Mouse (Mus musculus) limb, embryonic 15.5 days (tissue): ENCODE measurements at regions not wholly inside any gene's neighbourhood (a gene's known extent, or its start where the extent isn't known, plus 50 kb on each side); places are given as distances from the start of the nearest gene placed in this dataset.
A peak's percentile ranks its signal among the peaks of the same experiment; 100 is the strongest.

Experiments
- ATAC-seq: fragments of 200-750 bp; cut with Nextera tagmentation; 2 replicates; pipeline ENCODE4 v1.8.0; 2017; ENCODE audit warnings: low read depth, moderate TSS enrichment; ENCODE audit not compliant: insufficient number of reproducible peaks, low FRiP score, low TSS enrichment
- H3K27ac ChIP-seq: fragments of 300-500 bp; sonication (generic); 2 replicates; pipeline ENCODE4 v1.5.1; 2015; ENCODE audit warnings: moderate library complexity, mild to moderate bottlenecking, inconsistent platforms
- H3K27me3 ChIP-seq: fragments of 300-500 bp; sonication (generic); 2 replicates; pipeline ENCODE4 v1.6.1; 2015; ENCODE audit warnings: inconsistent platforms
- H3K36me3 ChIP-seq: fragments of 300-500 bp; sonication (generic); 2 replicates; pipeline ENCODE4 v1.6.1; 2015; ENCODE audit warnings: inconsistent platforms
- H3K4me1 ChIP-seq: fragments of 300-500 bp; sonication (generic); 2 replicates; pipeline ENCODE4 v1.6.1; 2015; ENCODE audit warnings: inconsistent platforms
- H3K4me2 ChIP-seq: fragments of 300-500 bp; sonication (generic); 2 replicates; pipeline ENCODE4 v1.6.1; 2015; ENCODE audit warnings: mild to moderate bottlenecking, inconsistent platforms
- H3K4me3 ChIP-seq: fragments of 300-500 bp; sonication (generic); 2 replicates; pipeline ENCODE4 v1.5.1; 2015; ENCODE audit warnings: mild to moderate bottlenecking, inconsistent platforms
- H3K9ac ChIP-seq: fragments of 300-500 bp; sonication (generic); 2 replicates; pipeline ENCODE4 v1.6.1; 2015; ENCODE audit warnings: inconsistent platforms
- H3K9me3 ChIP-seq: fragments of 300-500 bp; sonication (generic); 2 replicates; pipeline ENCODE4 v1.6.1; 2016; ENCODE audit warnings: inconsistent platforms
- WGBS: fragments of 180-500 bp; shearing (Covaris S2); methylation state at CpG from one replicate; pipeline ENCODE4 v1.1.7; 2015; 5-methylcytosine and 5-hydroxymethylcytosine counted together

DNA sequence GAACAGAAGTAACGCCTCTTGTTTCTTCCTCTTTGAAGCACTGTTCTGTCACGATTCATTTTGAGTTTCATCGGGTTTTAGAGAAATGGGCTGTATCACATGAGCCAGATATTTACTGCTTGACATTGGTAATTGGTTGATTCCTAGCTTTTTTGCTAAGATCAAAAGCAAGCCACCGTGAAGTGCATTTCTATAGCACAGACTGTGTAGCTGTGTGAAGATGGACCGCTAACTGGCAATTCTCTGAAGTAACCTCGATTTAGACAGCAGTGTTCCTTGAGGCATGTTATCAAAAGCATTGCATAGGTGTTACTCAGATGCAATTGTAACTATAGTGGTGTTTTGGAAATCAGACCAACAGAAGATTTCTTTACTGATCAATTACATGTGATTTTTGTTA lies 64.1 kb upstream of the C1qtnf3 start:
- H3K27ac ChIP-seq: no peak overlapping the region
- 76% methylated on average over 6 of the region's 6 CpGs for WGBS
- no peak overlapping the region for H3K9ac ChIP-seq
- H3K4me2 ChIP-seq: no peak overlapping the region
- no peak overlapping the region for H3K4me3 ChIP-seq
- H3K4me1 ChIP-seq: peaks cover 17% of the 10 kb centered on the region
- no peaks in the 10 kb centered on the region for H3K27me3 ChIP-seq
- no peaks in the 10 kb centered on the region for H3K36me3 ChIP-seq
- peaks cover 5% of the 10 kb centered on the region; the same call in 1 of the 2 replicates for H3K9me3 ChIP-seq
- no peak for ATAC-seq

GRCm38 (mm10) chr15:10890220-10890921 lies 61.8 kb upstream of the C1qtnf3 start:
- Histone ChIP-seq H3K27me3 (no peaks in the 10 kb centered on the region), H3K9me3 (no peaks in the 10 kb centered on the region), H3K4me3 (no peak overlapping the region), H3K4me2 (no peak overlapping the region), H3K9ac (no peak overlapping the region), H3K4me1 (peaks cover 17% of the 10 kb centered on the region), H3K36me3 (no peaks in the 10 kb centered on the region), H3K27ac (peak overlapping the region; percentile 70)
- ATAC-seq: peak; percentile 82
- 18% methylated on average over 8 of the region's 8 CpGs for WGBS

GRCm38 (mm10) chr15:10898309-10898708 lies 53.8 kb upstream of the C1qtnf3 start:
- 55% methylated on average over 5 of the region's 5 CpGs for WGBS
- no peak overlapping the region for H3K27ac ChIP-seq
- H3K27me3 ChIP-seq: no peaks in the 10 kb centered on the region
- H3K4me1 ChIP-seq: peaks cover 6% of the 10 kb centered on the region; the same call in 1 of the 2 replicates
- no peaks in the 10 kb centered on the region for H3K9me3 ChIP-seq
- no peak overlapping the region for H3K4me2 ChIP-seq
- no peak for ATAC-seq
- no peak overlapping the region for H3K4me3 ChIP-seq
- no peaks in the 10 kb centered on the region for H3K36me3 ChIP-seq
- H3K9ac ChIP-seq: no peak overlapping the region

DNA sequence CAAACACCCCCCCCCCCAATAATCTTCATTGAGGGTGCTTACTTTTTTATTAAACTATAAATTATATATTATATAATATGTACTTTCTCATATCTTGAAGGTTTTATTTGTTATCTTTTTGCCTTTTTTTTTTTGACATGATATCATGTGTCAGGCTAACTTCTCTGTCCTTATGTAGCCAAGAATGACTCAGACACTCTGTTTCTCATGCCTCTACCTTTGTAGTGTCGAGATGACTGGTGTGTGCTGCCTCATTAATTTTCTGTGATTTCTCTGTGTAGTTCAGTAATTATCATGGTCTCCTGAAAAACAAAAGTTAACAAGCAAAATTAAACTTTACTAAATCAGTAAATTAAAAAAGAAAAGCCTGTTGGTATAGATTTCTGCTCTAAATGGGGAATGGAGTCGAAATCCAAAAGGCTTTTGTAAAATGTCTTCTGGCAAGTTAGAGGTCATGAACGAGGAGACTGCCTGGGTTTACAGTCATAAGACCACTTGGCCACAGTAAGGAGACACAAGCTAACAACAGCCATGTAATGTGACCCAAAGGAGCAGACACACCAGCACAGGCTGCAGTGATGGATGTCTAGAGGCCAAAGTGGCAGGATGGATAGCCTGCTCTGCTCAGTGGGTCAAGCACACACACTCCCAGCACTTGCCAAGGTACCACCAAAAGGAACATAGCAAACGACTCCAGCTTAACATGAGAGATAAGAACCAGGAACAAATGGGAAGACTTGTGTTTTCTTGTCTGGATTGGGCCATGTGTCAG lies 53.2 kb upstream of the C1qtnf3 start:
- 46% methylated on average over 4 of the region's 4 CpGs for WGBS
- H3K36me3 ChIP-seq: no peaks in the 10 kb centered on the region
- H3K4me3 ChIP-seq: no peak overlapping the region
- no peak overlapping the region for H3K4me2 ChIP-seq
- no peaks in the 10 kb centered on the region for H3K27me3 ChIP-seq
- H3K9ac ChIP-seq: no peak overlapping the region
- no peak for ATAC-seq
- peaks cover 6% of the 10 kb centered on the region; the same call in 1 of the 2 replicates for H3K4me1 ChIP-seq
- H3K27ac ChIP-seq: no peak overlapping the region
- H3K9me3 ChIP-seq: no peaks in the 10 kb centered on the region

GRCm38 (mm10) chr15:10899904-10900303 lies 52.2 kb upstream of the C1qtnf3 start:
- no peak overlapping the region for H3K27ac ChIP-seq
- no peak overlapping the region for H3K4me2 ChIP-seq
- no peak overlapping the region for H3K9ac ChIP-seq
- H3K9me3 ChIP-seq: no peaks in the 10 kb centered on the region
- H3K4me1 ChIP-seq: peaks cover 6% of the 10 kb centered on the region; the same call in 1 of the 2 replicates
- WGBS: 81% methylated on average over 7 of the region's 7 CpGs
- H3K36me3 ChIP-seq: no peaks in the 10 kb centered on the region
- no peak for ATAC-seq
- H3K27me3 ChIP-seq: no peaks in the 10 kb centered on the region
- H3K4me3 ChIP-seq: no peak overlapping the region

GRCm38 (mm10) chr15:10901075-10901474 lies 51.1 kb upstream of the C1qtnf3 start:
- no peak overlapping the region for H3K9ac ChIP-seq
- H3K36me3 ChIP-seq: no peaks in the 10 kb centered on the region
- no peak overlapping the region for H3K27ac ChIP-seq
- WGBS: 28% methylated on average over 3 of the region's 3 CpGs
- H3K27me3 ChIP-seq: no peaks in the 10 kb centered on the region
- ATAC-seq: no peak
- H3K4me2 ChIP-seq: no peak overlapping the region
- H3K4me3 ChIP-seq: no peak overlapping the region
- no peaks in the 10 kb centered on the region for H3K9me3 ChIP-seq
- H3K4me1 ChIP-seq: peaks cover 6% of the 10 kb centered on the region; the same call in 1 of the 2 replicates

GRCm38 (mm10) chr15:10901745-10902262 lies 50.3 kb upstream of the C1qtnf3 start:
- Histone ChIP-seq H3K9ac (no peak overlapping the region), H3K4me3 (no peak overlapping the region), H3K9me3 (no peaks in the 10 kb centered on the region), H3K4me2 (no peak overlapping the region), H3K36me3 (no peaks in the 10 kb centered on the region), H3K4me1 (peaks cover 6% of the 10 kb centered on the region; the same call in 1 of the 2 replicates), H3K27ac (no peak overlapping the region), H3K27me3 (no peaks in the 10 kb centered on the region)
- 70% methylated on average over 1 of the region's 1 CpGs for WGBS
- no peak for ATAC-seq
